Mouse (Mus musculus): ENCODE measurements around the gene Scn5a.

Gene Scn5a

DNA sequence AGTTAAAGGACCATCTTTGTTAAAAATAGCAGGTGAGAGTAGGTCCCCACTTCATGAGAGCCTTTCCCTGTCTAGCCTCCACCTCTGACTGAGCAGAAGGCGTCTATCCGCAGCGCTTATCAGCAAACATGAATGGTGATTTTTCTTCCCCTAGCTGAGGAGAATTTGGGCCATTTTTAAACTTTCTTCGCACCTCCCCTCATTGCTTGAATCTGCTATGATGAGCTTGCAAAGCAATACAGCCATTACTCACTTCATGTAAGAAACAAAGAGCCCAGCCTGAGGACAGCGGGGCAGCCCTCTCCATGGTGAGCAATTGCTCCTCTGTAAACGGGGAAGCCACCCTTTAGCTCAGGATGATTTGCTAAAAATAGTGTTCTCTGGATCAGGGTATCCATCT lies 14.0 kb downstream of the Scn5a start:
- no peak for DNase-seq (ENCODE audit: low read depth)

DNA sequence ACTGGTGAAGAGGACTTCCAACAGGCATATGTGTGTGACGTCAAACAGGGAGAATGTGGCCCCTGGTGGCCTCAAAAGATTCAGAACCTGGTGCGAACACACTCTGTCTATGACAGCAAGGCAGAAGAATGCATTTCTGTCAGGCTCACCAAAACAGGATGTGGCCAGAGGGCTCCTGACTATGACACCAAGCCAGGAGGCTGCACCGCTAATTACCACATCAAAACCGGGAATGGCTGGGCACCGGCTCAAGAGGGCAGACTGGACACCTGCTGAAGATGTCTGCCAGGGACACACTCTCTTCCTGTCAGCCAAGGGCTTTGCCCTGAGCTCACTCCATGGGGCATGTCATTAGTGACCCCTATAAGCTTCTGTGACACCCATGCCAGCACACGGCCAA lies 15.2 kb downstream of the Scn5a start:
- no peak for DNase-seq (ENCODE audit: low read depth)

DNA sequence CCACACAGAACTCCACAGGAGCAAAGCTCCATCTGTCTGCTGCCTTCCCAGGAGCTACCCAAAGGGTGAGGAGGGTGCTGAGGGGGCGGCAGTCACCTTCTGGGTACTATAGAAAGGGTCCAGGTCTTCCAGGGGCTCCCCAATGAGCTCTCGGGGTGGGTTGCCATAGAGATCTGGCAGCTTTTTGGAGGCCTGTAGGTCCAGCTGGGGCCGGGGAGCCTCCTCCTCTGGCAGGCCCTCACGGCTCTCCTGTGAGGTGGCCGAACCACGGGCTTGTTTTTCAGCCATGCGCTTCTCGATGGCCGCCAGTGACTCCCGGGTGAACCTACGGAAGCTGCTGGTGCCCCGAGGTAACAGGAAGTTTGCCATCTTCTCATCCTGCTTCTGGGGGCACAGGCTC lies 16.6 kb downstream of the Scn5a start:
- DNase-seq (ENCODE audit: low read depth), result no peak

DNA sequence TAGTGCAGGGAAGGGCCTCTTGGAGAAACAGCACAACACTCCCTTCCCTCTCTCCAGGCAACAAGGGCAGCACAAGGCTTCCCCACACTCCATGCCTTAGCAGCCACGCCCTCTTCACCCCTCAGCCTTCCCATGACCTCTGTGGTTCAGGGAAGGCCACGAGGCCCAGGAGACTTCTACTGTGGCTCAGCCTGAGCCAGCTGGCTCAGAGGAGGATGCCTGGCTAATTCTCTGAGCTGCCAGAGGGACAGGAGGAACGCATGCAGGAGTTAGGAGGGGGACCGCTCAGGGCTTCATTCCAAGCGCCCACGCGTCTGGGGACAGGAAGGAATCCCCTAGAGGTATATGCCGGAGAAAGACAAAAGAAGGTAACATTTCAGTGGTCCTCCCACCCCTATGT lies 17.1 kb downstream of the Scn5a start:
- DNase-seq (ENCODE audit: low read depth), result no peak

DNA sequence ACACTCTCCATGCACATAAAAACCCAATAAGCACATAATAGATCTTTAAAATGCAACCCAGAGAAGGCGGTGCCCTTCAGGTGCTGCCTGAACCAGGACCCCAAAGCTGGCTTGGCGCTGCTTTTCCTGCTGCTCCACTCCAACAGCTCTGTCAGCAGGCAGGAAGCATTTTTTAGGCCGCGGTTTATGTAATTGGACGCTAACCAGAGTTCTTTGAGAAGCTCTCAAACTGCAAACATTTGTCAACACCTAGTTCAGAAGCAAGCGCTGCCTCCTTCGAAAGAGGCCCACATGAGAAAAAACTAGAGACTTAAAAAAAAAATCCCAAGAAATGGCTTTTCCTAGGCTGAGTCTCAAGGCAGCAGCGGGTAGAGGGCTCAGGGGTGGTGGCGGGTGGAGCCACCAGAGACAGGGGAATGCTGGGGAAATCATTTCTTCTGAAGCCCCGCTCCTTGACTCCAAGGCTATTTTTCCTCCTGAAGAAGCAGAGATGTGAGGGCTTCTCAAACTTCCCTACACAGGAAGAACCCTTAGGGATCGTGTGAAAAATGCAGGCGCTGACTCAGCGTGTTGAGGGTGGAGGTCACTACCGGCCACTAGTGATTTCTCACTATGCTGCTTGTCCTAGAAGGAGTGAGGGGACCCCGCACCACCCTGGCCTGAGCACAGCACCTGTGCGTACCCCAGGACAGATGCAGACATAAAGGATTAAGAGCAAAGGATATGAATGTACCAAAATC lies 19.1 kb downstream of the Scn5a start:
- no peak for DNase-seq (ENCODE audit: low read depth)

DNA sequence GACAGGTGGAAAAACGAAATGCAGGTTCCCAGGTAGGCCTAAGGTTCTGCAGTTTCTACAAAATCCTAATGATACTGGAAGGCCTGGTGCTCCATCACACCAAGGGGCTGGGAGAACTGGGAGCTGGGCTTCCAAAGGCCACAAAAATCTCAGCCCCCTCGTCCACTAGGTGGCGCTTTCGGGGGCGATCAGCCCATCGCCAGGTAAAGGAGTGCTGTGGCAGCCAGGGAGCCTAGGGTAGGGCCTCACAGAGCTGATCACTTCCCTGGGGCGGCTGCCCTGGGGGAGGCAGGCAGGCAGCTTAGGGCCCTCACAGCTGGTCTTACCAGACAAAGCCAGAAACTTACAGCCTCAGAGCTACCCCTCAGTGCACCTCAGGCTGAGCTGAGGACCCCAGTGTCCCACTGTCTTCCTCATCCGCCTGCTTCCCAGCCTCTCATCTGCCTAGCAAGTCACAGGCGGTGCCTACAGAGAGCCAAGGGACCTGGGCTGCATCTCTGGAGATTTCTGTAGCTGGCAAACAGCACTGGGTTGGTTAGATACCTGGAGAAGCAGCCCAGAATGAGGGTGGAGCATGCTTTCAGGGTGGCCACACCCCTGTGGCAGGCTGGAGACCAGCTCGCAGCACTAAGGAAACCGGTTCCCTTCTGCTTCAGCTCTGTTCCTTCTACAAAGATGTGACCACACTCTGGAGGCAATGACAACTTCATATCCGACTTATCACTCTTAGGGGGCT lies 20.5 kb downstream of the Scn5a start:
- peak; percentile 55 for DNase-seq (ENCODE audit: low read depth)

DNA sequence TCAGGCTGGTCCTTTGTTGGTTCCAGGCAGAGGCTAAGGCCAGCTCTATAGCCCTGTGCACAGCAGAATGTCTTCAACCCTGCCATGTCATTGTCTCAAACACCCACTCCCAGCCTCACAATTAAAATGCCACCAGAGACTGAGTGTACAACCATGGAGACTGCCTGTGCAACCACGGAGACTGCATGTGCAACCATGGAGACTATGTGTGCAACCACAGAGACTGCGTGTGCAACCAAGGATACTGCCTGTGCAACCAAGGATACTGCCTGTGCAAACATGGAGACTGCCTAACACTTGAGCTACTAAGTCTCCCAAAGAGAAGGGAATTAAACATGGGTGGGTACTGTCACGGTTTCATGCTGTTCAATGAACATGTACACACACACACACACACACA lies 22.8 kb downstream of the Scn5a start:
- no peak for DNase-seq (ENCODE audit: low read depth)

DNA sequence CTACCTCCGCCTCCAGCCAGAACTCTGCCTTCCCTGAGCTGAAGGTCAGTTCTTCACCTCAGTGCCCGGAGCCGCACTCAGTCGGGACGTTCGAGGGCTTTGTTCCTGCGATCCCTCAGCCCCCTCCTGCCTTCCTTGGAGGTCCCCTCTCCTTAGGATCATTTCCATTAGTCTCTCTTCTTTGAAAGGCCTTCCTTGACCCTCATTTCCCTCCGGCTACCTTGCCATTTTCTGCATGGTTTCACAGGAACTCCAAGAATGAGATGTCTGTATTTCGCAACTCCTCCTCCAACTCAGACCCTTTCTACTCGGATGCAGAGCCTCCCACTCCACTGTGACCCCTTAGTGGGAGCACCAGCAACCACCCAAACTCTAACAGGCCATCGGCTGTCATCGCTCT lies 31.3 kb downstream of the Scn5a start:
- DNase-seq (ENCODE audit: low read depth), result no peak

DNA sequence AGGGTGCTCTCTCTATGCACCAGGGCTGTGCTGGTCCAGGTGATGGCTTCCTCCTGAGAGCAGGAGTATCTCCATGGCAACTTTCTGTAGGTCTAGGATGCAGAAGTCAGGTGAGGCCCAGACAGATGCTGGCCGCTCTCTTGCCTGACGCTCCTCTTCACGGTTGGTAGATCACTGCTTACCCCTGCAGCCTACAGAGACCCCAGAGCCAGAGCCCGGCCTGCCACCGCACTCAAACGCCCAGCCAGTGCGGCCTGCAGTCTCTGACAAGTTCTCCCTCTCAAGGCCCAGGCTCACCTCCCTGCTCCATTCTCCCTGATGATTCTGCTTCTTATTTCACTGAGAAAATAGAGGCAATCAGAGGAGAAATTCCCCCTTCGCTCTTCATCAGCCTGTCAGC lies 31.7 kb downstream of the Scn5a start:
- no peak for DNase-seq (ENCODE audit: low read depth)

DNA sequence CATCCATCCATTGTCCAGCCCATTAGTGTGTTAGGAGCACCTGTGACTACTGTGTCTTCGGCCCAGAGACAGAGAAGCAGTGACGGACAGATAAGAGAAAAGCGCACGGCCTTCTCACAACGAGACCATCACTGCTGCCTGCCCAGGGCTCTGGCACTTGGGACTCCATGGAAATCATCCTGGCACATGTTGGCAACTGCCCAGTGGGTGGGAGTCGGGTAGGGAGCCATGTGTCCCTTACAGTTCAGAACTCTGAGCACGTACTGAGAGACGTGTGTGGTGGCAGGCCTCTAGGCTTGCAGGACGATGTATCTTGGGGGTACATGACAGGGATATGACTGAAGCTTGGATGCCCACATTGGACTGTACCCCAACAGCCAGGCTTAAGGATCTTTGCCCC lies 38.1 kb downstream of the Scn5a start:
- no peak for DNase-seq (ENCODE audit: low read depth)

DNA sequence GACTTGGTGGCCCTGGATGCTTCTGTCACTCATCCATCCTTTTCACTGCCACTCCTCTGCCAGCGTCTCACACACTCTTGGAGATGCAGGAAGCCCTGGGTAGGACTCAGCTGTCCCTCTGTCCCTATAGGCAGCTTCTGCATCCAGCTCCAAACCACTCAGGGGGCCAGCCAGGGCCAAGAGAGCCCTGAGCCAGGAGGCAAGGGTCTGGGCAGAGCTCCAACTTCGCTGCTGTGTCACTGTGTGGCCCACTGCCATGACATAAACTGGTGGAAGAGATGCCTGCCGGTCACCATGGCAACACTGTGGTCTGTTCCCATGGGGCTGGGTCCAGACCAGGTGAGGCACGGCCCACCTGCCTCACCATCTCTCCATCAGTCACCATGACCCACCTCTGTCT lies 41.0 kb downstream of the Scn5a start:
- DNase-seq (ENCODE audit: low read depth), result no peak

DNA sequence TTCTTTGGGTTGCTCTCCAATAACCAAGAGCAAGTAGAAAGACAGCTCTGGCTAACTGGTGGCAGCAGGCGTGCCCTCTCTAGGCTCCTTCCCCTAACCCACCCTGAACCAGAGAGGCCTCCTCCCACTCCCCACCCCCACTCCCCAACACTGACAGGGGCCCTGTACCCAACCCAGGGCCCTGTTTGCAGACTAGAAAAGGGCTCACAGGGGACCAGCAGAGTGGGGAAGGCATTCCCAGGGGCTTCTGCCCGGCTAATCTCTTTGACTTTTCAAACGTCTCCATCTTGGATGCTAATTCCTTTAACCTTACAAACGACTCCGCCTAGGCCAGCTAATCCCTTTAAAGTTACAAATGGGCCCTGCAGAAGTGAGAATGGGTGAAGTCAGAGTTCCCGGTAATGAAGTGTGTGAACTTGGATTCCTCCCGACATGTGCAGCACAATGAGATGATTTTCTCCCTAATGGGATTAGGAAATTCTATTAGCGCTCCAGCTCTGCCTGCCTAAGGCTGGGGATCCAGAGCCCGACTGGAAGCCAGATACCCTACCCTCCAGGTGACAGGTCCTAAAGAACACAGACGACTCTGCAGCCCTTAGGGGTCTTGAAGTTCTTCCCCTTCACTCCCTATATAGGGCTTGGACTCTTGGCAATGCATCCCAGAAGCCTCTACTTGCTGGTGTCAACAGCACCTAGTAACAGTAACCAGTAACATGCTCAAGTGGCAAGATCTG lies 47.0 kb downstream of the Scn5a start:
- DNase-seq (ENCODE audit: low read depth), result no peak

DNA sequence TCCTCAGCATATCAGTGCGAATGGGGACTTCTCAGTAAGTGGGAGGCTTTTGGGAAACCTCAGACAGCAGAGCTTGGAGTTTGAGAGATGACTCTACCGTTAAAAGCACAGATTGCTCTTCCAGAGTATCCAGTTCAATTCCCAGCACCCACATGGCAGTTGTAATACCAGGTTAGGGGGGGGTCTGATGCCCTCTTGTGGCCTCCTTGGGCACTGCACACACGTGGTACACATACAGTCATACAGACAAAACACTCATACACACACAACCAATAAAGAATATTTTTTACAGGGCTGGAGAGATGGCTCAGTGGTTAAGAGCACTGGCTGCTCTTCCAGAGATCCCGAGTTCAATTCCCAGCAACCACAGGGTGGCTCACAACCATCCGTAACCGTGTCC lies 54.3 kb downstream of the Scn5a start:
- DNase-seq (ENCODE audit: low read depth), result no peak

DNA sequence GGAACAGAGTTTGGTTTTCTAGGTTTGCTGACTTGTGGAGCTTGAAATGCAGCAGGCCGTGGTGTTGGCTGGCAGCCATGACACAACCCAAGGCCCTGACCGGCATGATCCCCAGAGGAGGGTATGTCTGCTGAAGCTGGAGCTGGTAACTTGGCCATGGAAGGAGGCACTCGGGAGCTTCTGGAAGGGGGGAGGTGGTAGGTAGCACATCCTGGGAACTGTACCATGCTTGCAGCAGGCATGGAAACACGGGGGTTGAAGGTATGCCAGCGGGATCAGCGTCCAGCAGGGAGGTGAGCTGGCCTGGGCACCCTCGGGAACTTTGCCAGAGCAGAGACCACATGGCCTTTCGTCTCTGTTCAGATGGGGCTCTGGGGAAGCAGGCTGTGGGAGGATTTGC lies 55.5 kb downstream of the Scn5a start:
- DNase-seq (ENCODE audit: low read depth), result no peak

DNA sequence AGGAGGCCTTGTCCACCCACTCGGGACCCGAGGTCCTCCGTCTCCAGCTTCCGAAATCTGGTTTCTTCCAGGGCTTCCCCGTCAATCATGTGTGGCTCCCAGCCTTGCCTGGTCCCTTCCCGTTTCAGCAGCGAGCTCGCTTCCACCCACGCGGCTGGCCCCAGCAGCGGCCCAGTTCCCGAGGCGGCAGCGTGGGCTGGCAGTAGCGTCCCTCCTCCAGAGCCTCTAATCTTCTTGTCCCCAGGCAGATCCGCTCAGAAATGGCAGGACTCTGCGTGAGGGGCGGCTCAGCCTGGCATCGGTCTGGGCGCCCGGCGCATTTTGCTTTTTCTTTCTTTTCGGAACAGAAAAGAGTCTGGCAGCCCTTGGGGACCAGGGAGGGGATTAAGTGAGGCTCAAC lies 59.7 kb downstream of the Scn5a start:
- DNase-seq (ENCODE audit: low read depth), result no peak

DNA sequence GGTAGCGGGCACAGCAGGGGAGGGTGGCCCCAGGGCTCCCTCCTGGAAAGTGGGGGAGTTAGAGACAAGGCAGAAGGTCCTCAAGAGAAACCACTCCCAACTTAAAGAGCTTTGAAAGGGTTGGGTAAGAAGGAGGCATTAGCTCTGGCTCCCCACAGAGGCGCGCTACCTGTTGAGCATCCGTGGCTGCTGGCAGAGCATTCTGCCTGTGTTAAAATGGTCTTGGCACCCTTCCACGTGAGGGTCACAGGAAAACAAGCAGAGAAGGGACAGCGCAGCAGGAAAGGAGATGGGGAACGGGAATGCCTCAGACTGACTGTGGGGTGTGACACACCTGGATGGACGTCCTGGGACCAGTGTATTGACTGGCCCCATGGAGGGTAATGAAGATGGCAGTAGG lies 60.6 kb downstream of the Scn5a start:
- no peak for DNase-seq (ENCODE audit: low read depth)

DNA sequence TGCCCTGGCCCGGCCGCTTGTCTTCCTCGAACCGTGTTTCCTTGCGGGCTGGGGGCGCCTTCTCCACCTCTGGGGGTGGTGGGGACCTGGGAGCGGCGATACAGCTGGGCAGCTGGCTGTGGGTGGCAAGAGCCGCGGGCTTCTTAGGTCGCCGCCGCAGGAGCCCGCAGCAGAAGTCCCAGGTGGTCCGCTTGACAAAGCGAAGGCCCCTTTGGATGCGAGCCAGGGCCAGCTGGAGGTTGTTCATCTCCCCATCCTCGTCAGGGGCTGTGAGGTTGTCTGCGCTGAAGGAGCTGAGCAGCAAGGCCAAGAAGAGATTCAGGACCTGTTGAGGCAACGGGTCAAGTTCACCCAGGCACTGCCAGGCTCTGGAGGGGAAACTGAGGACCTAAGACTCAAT lies 61.3 kb downstream of the Scn5a start:
- no peak for DNase-seq (ENCODE audit: low read depth)

DNA sequence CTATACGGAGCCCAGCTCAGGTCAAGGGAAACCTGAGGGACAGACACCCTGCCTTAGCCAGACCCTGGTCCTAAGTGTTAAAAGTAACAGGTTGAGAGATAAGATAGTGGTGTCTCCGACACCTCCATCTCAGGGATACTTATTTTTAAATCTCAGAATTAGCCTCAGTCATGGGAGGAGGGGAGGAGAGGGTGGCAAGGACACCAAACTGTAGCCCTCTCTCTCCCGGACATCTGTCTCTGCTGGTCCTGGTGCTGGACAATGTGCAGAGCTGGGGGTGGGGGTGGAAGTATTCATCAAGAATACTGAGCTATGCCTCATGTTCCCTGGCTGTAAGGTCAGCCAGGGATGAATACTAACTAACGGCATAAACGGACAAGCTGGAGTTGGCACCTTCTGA lies 62.0 kb downstream of the Scn5a start:
- no peak for DNase-seq (ENCODE audit: low read depth)

DNA sequence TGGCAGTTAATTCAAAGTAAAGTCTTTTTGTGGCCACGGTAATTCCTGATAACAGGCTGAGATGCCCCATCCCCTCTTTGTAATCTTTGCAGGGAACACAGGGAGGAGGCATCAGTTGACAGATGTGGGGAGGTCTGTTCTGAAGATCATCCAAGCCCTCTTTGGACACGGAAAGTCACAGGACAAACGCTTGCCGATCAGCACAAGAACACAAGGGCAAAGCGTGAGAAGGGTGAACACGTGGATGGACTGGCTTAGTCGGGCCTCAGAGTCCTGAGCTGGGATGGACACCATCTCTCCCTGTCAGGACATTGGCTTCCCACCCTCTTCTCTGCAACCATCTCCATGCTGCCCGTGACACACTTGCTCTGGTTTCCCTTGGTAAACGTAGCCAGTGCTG lies 63.4 kb downstream of the Scn5a start:
- no peak for DNase-seq (ENCODE audit: low read depth)

DNA sequence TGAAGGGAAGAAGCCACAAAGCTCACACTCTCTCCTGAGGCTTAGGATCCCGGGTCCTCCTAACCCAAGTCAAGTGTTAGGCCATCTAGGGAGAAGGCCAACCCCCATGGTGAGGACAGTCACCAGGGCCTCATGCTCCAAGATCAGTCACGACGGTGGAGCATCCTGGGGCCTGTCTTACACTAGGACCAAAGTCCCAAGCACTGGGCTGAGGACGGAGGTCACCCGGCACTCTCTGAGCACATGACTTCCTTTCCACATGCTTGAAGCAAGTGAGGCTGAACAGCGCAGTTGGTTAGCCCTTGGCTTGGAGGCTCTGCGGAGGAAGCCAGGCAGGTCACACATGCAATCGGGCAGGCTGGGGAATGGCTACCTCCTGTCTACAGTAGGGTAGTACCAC lies 63.8 kb downstream of the Scn5a start:
- DNase-seq (ENCODE audit: low read depth), result no peak

DNA sequence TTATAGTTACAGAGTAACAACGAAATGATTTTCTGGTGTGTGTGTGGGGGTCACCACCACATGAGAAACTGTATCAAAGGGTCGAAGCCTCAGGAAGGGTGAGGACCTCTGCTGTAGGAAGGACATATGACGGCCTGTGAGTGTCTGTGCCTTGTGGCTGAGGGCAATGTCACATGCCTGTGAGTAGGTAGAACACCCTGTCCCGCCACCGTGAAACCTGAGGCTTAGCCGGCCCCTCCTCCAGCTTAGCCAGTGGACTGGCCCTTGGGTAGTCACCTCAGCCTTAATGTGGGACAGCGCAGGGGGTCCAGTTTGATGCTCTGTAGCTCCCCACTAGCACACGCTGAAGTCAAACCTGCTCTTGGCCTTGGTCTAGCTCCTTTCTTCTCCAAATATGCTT lies 65.0 kb downstream of the Scn5a start:
- no peak for DNase-seq (ENCODE audit: low read depth)

DNA sequence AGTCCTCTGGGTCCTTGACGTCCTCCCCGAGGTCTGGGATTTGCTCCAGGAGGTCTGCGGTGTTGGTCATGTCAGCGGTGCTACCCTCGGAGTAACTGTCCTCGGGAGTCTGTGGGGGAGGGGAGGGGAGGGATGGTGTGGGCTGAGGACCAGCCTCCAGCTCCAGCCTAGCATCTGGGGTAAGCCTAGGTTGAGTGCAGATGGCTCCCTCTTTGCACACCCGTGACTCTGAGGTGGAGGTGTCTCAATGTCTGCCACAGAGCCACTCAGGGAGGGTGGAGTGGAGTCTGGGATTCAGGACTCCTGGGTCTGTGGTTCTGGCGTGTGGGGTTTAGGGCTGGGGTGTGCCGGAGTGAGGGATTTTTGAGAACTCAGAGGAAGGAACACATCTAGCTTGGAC lies 65.8 kb downstream of the Scn5a start:
- no peak for DNase-seq (ENCODE audit: low read depth)

DNA sequence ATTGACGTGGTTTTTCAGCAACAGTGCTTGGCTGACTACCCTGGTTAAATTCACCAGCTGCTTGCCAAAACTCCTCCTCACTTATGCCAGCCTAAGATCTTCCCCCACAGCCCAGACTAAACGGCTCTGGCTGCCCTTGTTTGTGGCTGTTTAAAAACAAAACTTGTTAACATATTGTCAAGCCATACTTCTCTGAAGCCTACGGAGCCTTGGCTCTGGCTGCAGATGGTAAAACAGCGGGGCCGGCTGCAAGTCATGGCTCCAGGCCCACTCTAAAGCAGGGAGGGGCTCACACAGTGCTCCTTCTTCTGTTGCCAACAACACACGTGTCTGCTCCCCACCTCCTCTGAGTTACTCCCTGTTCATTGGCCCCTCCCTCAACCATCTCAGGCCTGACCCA lies 67.9 kb downstream of the Scn5a start:
- no peak for DNase-seq (ENCODE audit: low read depth)
